18 mouse cellular contexts compared by ENCODE assay signal in the genomic region with DNA sequence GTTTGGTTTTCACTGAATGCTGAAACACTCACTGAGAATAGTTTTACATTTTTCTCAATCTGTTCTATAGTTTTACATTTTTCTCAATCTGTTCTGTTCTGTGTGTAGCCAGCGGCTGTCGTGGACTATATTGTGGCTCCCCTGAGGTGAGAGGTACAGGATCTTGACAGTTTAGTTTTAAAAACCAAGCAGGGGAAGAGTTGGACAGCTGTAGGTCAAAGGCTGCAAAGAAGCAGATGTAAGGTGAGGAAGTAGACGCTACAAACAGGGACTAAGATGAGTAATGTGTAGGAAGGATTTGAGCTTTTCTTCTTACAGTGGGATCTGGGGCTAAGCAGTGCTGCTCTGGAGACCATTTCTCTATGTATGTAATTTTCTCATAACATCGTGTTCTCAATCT.
"Had no signal": no experiment of that assay in that cellular context is flagged by ENCODE, and none has a peak within 500 bp of the region (broad histone marks: within the 10 kb centered on the region; RNA-seq: fewer than 3 reads in every experiment).

No protein-coding gene starts in this region.

- H3K27me3 ChIP-seq: intestine, embryonic 15.5 days; limb, embryonic 12.5 days; liver, embryonic 15.5 days; lung, embryonic 15.5 days; megakaryocyte, embryonic 14.5 days; midbrain, embryonic 15.5 days; neural tube, embryonic 12.5 days had no signal

- H3K27ac ChIP-seq: limb, embryonic 12.5 days; liver, embryonic 15.5 days; neural tube, embryonic 12.5 days had no signal

- DNase-seq: kidney, adult 18-20 months; kidney, postnatal 10 days; kidney, postnatal 4 days; layer of hippocampus, postnatal 36 days; lung, postnatal 14 days; right cerebral cortex, postnatal 4 days; spleen, adult 18-20 months; thymus, adult 18-20 months; thymus, postnatal 14 days had no signal

- H3K4me2 ChIP-seq: intestine, embryonic 15.5 days; limb, embryonic 12.5 days; liver, embryonic 11.5 days; liver, embryonic 15.5 days; lung, embryonic 15.5 days; midbrain, embryonic 11.5 days; midbrain, embryonic 15.5 days; neural tube, embryonic 12.5 days had no signal

- H3K9ac ChIP-seq: intestine, embryonic 15.5 days; limb, embryonic 12.5 days; liver, embryonic 15.5 days; lung, embryonic 15.5 days; midbrain, embryonic 15.5 days; neural tube, embryonic 12.5 days had no signal

- H3K9me3 ChIP-seq: intestine, embryonic 15.5 days; limb, embryonic 12.5 days; liver, embryonic 15.5 days; lung, embryonic 15.5 days; megakaryocyte, embryonic 14.5 days; midbrain, embryonic 15.5 days; neural tube, embryonic 12.5 days had no signal

- H3K36me3 ChIP-seq: intestine, embryonic 15.5 days; limb, embryonic 12.5 days; liver, embryonic 15.5 days; lung, embryonic 15.5 days; midbrain, embryonic 15.5 days; neural tube, embryonic 12.5 days had no signal

- H3K4me3 ChIP-seq: intestine, embryonic 15.5 days; limb, embryonic 12.5 days; liver, embryonic 15.5 days; lung, embryonic 15.5 days; megakaryocyte, embryonic 14.5 days; midbrain, embryonic 15.5 days; neural tube, embryonic 12.5 days had no signal

- H3K4me1 ChIP-seq: neural tube, embryonic 12.5 days had no signal
